Mouse (Mus musculus) layer of hippocampus, adult 9-10 months (tissue): ENCODE results near the gene Mageb16.

Source experiments
- DNase-seq: peaks from one replicate; pipeline ENCODE4 v3.0.0; 2022; ENCODE audit warnings: low spot score

Gene Mageb16

GRCm38 (mm10) chrX:79671411-79671810 is at the start of gene Mageb16:
Gene Mageb16 (minus strand): TSS chrX:79671435.
- no peak for DNase-seq

DNA sequence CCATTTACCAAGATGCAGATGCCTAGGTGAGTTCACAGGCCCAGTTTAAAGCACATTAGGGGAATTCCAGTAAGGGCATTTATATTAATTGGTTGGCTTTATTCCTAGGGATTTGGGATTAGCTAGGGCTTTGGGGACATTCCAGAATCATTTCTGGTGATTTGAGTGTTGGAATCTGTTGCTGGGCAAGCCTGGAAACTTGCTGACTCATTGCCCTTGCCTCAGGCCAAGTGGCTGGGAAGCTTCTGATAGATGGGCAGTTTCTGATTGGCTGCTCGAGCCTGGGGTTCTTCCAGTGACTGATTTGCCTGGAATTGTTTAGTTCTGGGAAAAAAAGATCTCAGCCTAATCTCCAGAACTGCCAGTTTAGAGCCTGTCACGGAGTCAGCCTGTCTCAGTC is 20.1 kb downstream of the Mageb16 start:
- no peak for DNase-seq

DNA sequence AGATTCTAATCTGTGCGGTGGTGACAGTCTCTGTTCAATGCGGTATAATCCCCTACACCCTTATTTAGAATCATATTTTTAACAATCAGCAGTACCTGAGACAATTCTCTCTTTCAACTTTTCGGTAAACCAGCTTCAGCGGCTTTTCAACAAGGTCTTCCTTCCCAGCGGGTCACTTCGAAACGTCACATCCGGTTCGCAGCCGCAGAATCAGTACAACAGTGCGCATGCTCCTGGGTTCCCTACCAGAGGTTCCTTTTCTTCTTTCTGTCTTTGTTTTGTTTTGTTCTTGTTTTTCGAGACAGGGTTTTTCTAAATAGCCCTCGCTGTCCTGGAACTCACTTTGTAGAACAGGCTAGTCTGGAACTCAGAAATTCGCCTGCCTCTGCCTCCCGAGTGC is 35.8 kb downstream of the Mageb16 start:
- DNase-seq = no peak

GRCm38 (mm10) chrX:79606462-79606861 is 64.8 kb downstream of the Mageb16 start:
- DNase-seq = no peak
